Mouse (Mus musculus) forebrain, postnatal 0 days (tissue): ENCODE measurements around the gene Meaf6. TPM values are rescaled to one million over a fixed set of nuclear protein-coding genes. Genes with fewer than 3 reads are reported as not detected.
A peak's percentile ranks its signal among the peaks of the same experiment; 100 is the strongest.

Source experiments
- ATAC-seq: fragments of 200-750 bp; cut with Nextera tagmentation; 2 replicates; pipeline ENCODE4 v1.8.0; 2017; ENCODE audit warnings: mild to moderate bottlenecking, moderate library complexity
- DNase-seq: peaks from one replicate; pipeline ENCODE4 v3.0.0-alpha.2; 2015
- H3K27ac ChIP-seq: fragments of 300-500 bp; sonication (generic); 2 replicates; pipeline ENCODE4 v1.5.1; 2014; ENCODE audit warnings: low read depth, mild to moderate bottlenecking, antibody characterized with exemption, low read length, moderate library complexity, mixed read lengths
- H3K27me3 ChIP-seq: fragments of 300-500 bp; sonication (generic); 2 replicates; pipeline ENCODE4 v1.6.1; 2014; ENCODE audit warnings: mild to moderate bottlenecking, low read length, mixed read lengths; ENCODE audit not compliant: insufficient read depth
- H3K36me3 ChIP-seq: fragments of 300-500 bp; sonication (generic); 2 replicates; pipeline ENCODE4 v1.6.1; 2014; ENCODE audit warnings: mild to moderate bottlenecking, moderate library complexity; ENCODE audit not compliant: insufficient read depth
- H3K4me1 ChIP-seq: fragments of 300-500 bp; sonication (generic); 2 replicates; pipeline ENCODE4 v1.6.1; 2014; ENCODE audit warnings: antibody characterized with exemption; ENCODE audit not compliant: insufficient read depth
- H3K4me2 ChIP-seq: fragments of 300-500 bp; sonication (generic); 2 replicates; pipeline ENCODE4 v1.6.1; 2014; ENCODE audit warnings: low read depth, mild to moderate bottlenecking, moderate library complexity
- H3K4me3 ChIP-seq: fragments of 300-500 bp; sonication (generic); 2 replicates; pipeline ENCODE4 v1.5.1; 2014; ENCODE audit warnings: low read depth, low read length, mixed read lengths
- H3K9ac ChIP-seq: fragments of 300-500 bp; sonication (generic); 2 replicates; pipeline ENCODE4 v1.6.1; 2014; ENCODE audit warnings: mild to moderate bottlenecking
- H3K9me3 ChIP-seq: fragments of 300-500 bp; sonication (generic); 2 replicates; pipeline ENCODE4 v1.6.1; 2016; ENCODE audit warnings: low read length
- CTCF ChIP-seq: sonication (generic); IDR thresholded peaks from 2 replicates; pipeline ENCODE4 v1.5.1; 2016; ENCODE audit warnings: antibody characterized with exemption, control low read depth, low read depth
- WGBS: fragments of 180-500 bp; shearing (Covaris S2); extraction: QIAGEN DNeasy Blood & Tissue Kit; methylation state at CpG from one replicate; pipeline ENCODE4 v1.1.7; 2014; 5-methylcytosine and 5-hydroxymethylcytosine counted together
- polyA plus RNA-seq: library from polyadenylated mRNA; unstranded; fragments of >200 nt; fragmentation: Nextera tagmentation; extraction: Ambion mirVana; gene quantifications from 2 replicates; pipeline ENCODE4 v1.2.1, GENCODE M21; 2015
- total RNA-seq: library from RNA; depleted of rRNA; stranded (reverse); fragments of >200 nt; gene quantifications from 2 replicates; pipeline ENCODE4 v1.2.3, GENCODE M21; 2014

Gene Meaf6
- total and polyA plus RNA-seq, 2 experiments from 2014 or later, result 112 to 153 TPM

DNA sequence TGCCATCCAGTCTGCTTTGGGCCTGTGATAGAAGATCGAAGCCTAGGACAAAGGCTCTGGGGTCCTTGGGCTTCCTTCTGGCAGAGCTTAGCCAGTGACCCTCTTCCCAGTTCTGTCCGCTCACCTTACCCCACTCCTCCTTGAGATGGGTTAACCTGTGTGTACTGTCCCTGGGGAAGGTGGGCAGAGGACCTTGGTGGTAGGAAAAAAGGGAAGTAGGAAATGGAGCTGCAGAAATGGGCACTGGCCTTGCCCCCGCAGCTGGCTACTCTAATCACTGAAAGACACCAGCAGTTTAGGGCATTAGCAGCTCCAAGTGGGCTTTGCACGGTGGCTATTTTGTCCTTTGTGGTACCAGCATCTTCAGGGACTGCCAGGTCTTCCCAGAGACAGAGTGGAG is 30.1 kb downstream of the Meaf6 start:
- WGBS, result 84% methylated on average over 4 of the region's 4 CpGs
- TF ChIP-seq CTCF, result no peak
- H3K4me1 ChIP-seq, result peaks cover 6% of the 10 kb centered on the region; the same call in 1 of the 2 replicates

DNA sequence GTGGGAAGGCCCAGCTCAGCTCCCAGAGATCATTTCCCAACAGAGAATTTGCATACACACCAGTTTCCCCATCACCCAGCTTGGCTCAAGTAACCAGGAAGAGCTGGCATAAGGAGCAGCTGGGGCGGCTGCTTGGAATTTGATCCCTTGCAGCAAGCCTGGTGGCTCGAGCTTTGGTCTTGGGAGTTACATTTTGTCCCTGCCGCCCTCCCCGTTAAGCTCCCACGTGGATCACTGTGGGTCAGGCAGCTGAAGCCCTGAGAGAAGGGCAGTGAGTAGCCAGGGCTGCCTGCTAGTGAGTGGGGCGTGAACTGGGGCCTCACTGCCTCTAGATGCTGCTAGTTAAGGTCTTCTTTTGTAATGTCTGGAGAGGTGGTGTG is 30.8 kb downstream of the Meaf6 start:
- WGBS, result 42% methylated on average over 6 of the region's 6 CpGs
- peaks cover 6% of the 10 kb centered on the region; the same call in 1 of the 2 replicates for H3K4me1 ChIP-seq
- TF ChIP-seq CTCF, result no peak
- no peak overlapping the region for H3K4me2 ChIP-seq
- ATAC-seq (no peak), DNase-seq (peak; percentile 22)
- H3K9me3 ChIP-seq, result no peaks in the 10 kb centered on the region
- no peak overlapping the region for H3K4me3 ChIP-seq
- H3K27me3 ChIP-seq, result no peaks in the 10 kb centered on the region
- H3K9ac ChIP-seq, result no peak overlapping the region
- peaks cover 11% of the 10 kb centered on the region for H3K36me3 ChIP-seq
- no peak overlapping the region for H3K27ac ChIP-seq

More for the DNA sequence above, 30.1 kb downstream of the Meaf6 start:
- ATAC-seq (no peak), DNase-seq (no peak)
- Histone ChIP-seq H3K36me3 (peaks cover 17% of the 10 kb centered on the region), H3K27ac (no peak overlapping the region), H3K27me3 (no peaks in the 10 kb centered on the region), H3K4me2 (no peak overlapping the region), H3K9me3 (no peaks in the 10 kb centered on the region), H3K4me3 (no peak overlapping the region), H3K9ac (no peak overlapping the region)

DNA sequence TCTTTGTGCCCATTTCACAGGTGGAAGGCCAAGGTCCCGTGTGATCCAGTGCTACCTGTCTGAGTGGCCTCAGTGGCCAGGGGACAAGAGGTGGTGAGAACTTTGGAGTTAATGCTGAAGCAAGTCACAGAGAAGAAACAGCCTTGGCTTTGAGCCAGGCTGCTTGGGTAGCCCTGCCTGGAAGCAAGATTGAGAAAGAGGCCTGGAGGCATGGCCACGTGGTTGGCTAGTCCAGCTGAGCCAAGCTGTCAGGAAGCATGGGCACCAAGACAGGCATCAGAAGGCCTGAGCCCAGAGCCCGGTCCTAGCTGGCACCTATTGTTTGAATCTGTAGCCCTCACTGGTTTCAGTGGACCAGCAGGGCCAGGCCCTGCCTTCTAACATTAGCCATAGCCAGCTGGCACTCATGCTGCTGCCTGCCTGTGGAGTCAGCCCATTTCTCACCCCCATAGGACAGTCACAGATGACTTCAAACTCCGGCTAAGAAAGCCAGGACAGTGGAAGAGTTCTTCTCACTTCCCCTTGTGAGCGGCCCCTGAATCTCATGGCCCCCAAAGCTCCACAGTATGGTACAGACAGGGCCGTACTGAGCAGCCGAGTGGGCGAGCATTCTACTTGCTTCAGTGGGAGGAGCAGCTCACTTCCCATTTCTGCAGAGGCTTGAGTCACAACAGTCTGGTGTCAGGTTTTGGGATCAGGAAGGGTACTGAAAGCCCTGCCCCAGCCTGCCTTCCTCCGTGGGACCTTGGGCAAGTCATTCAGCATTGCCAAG is 31.3 kb downstream of the Meaf6 start:
- peak; percentile 46 for ATAC-seq
- WGBS, result 57% methylated on average over 9 of the region's 9 CpGs
- no peak overlapping the region for H3K9ac ChIP-seq
- H3K36me3 ChIP-seq, result peaks cover 7% of the 10 kb centered on the region
- TF ChIP-seq CTCF, result no peak
- no peaks in the 10 kb centered on the region for H3K9me3 ChIP-seq
- H3K27ac ChIP-seq, result no peak overlapping the region
- no peaks in the 10 kb centered on the region for H3K27me3 ChIP-seq
- DNase-seq, result peak; percentile 64
- H3K4me1 ChIP-seq, result peaks cover 6% of the 10 kb centered on the region; the same call in 1 of the 2 replicates
- H3K4me3 ChIP-seq, result no peak overlapping the region
- no peak overlapping the region for H3K4me2 ChIP-seq

DNA sequence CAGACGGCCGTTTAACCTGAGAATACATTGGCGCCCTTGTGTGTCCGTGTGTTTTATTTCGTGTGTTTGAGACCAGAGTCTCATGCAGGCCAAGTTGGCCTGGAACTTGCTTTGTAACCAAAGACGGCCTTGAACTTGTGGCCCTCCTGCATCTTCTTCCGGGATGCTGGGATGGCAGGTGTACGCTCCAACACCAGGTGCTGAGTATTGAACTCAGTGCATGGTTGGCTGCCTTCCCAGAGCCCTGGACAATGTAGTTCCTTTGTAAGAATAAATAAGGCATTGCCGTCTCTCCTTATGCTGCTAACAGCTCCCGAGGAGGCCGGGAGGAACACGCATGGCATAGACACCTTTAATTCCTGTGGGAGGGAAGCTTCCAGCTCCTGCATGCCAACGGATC is 32.0 kb downstream of the Meaf6 start:
- WGBS, result 58% methylated on average over 13 of the region's 13 CpGs
- no peak overlapping the region for H3K9ac ChIP-seq
- no peaks in the 10 kb centered on the region for H3K27me3 ChIP-seq
- no peak overlapping the region for H3K27ac ChIP-seq
- H3K4me3 ChIP-seq, result no peak overlapping the region
- DNase-seq (no peak), ATAC-seq (no peak)
- peaks cover 6% of the 10 kb centered on the region; the same call in 1 of the 2 replicates for H3K4me1 ChIP-seq
- no peak overlapping the region for H3K4me2 ChIP-seq
- no peaks in the 10 kb centered on the region for H3K9me3 ChIP-seq
- H3K36me3 ChIP-seq, result peaks cover 1% of the 10 kb centered on the region
- no peak for TF ChIP-seq CTCF

DNA sequence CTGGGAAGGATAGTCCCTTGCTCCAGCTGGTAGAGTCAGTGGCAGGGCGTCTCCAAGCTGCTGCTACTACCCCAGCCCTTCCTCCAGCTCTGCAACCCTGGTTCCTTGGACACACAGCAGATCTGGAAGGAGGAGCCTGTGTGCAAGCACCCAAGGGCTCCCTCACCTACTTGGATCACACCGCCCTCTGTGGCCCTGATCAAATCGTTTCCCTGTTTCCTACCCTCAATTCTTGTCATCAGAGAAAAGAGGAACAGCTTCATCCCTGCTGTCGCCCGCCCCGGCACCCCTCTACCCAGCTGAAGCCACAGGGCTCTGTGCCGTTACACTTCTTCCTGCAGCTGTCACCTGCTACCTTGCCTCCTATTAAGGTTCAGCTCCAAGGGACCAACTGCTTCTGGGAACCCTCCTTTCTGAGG is 33.0 kb downstream of the Meaf6 start:
- no peak for TF ChIP-seq CTCF
- Histone ChIP-seq H3K27me3 (no peaks in the 10 kb centered on the region), H3K4me3 (no peak overlapping the region), H3K27ac (no peak overlapping the region), H3K9ac (no peak overlapping the region), H3K4me1 (peaks cover 6% of the 10 kb centered on the region; the same call in 1 of the 2 replicates), H3K4me2 (no peak overlapping the region), H3K36me3 (no peaks in the 10 kb centered on the region), H3K9me3 (no peaks in the 10 kb centered on the region)
- ATAC-seq, result no peak
- DNase-seq, result no peak
- 87% methylated on average over 7 of the region's 7 CpGs for WGBS

DNA sequence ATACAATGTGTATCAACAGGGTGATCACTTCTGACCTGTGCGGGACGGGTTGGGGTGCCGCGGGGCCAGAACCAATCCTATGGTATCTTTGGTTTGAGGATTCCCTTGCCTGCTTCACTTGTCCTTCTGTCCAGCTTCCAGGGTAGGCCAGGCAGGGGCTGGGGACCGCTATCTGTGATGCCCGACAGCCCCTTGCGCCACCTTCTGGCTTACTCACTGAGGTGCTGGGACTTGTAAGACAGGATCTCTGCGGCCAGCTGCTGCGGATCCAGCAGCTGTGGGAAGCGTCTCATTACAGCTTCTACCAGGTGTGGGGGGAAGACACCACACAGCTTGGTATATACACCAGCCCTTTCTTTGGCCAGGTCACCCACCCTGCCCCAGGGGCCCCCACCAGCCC is 34.1 kb downstream of the Meaf6 start:
- TF ChIP-seq CTCF, result peak; percentile 47
- Histone ChIP-seq H3K9ac (no peak overlapping the region), H3K27ac (no peak overlapping the region), H3K4me3 (no peak overlapping the region), H3K36me3 (no peaks in the 10 kb centered on the region), H3K27me3 (no peaks in the 10 kb centered on the region), H3K9me3 (no peaks in the 10 kb centered on the region), H3K4me1 (peaks cover 6% of the 10 kb centered on the region; the same call in 1 of the 2 replicates), H3K4me2 (no peak overlapping the region)
- ATAC-seq (no peak), DNase-seq (no peak)
- 28% methylated on average over 10 of the region's 10 CpGs for WGBS

DNA sequence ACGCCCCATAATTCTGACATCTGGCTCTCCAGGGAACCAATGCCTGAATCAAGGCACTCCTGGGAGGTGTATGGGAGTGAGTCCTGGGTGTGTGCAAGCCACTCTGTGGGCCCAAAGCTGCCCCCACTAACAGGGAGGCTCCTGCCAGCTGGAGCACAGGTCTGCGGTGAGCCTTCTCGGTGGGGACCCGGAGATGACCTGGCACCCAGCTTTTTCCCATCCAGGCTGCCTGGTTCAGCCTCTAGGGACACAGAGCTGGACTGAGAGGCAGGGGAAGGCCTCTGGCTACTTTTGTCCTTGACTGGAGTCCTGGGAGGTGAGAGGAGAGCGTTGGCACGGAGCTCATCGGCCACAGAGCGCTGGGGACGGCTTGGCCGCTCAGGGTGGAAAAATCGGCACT is 34.8 kb downstream of the Meaf6 start:
- Histone ChIP-seq H3K4me2 (no peak overlapping the region), H3K4me3 (no peak overlapping the region), H3K9me3 (no peaks in the 10 kb centered on the region), H3K27ac (no peak overlapping the region), H3K36me3 (no peaks in the 10 kb centered on the region), H3K9ac (no peak overlapping the region), H3K27me3 (no peaks in the 10 kb centered on the region), H3K4me1 (peaks cover 5% of the 10 kb centered on the region; the same call in 1 of the 2 replicates)
- 92% methylated on average over 11 of the region's 11 CpGs for WGBS
- TF ChIP-seq CTCF, result no peak
- ATAC-seq, result no peak
- no peak for DNase-seq
